Mouse (Mus musculus): Measurements from ENCODE around the gene Tspan11. TPM values are rescaled to one million over a fixed set of nuclear protein-coding genes. Genes with fewer than 3 reads are reported as not detected.

The Tspan11 gene
- polyA plus RNA-seq, 1 experiment from 2014 or later = 10.8 TPM

DNA sequence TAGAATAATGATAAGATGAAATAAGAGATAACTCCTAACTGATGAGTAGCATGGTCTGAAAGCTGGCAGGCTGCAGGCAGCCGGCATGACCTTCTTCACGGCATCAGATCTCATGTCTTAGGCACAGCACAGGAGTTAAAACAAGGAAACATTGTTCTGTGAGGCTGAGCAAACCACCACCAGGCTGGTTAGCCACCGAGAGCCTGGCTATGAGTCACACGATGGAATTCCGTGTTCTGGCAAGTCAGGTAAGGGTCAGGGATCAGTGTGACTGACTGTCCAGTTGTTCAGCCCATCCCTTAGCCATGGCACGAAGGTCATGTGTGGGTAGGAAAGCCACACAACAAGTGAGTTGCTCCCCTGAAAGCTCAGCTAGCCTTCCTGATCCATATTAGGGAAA lies 16.0 kb upstream of the Tspan11 start:
- no peak overlapping the region for H3K9ac ChIP-seq (ENCODE audit: low read length)
- 93% methylated on average over 6 of the region's 6 CpGs for WGBS
- DNase-seq (ENCODE audit: low spot score, missing footprints) (no peak), ATAC-seq (ENCODE audit: low FRiP score) (no peak)
- no peak overlapping the region for H3K4me3 ChIP-seq (ENCODE audit: low read depth, low read length)
- peaks cover 4% of the 10 kb centered on the region; the same call in 1 of the 2 replicates for H3K9me3 ChIP-seq (ENCODE audit: control insufficient read depth, low read length)
- H3K36me3 ChIP-seq (ENCODE audit: control insufficient read depth, insufficient read depth, low read length) = no peaks in the 10 kb centered on the region
- H3K27me3 ChIP-seq (ENCODE audit: control insufficient read depth, insufficient read depth, low read length) = no peaks in the 10 kb centered on the region
- H3K4me2 ChIP-seq = no peak overlapping the region
- no peak overlapping the region for H3K27ac ChIP-seq (ENCODE audit: low read depth, low read length)
- no peaks in the 10 kb centered on the region for H3K4me1 ChIP-seq (ENCODE audit: control insufficient read depth, insufficient read depth, low read length)

DNA sequence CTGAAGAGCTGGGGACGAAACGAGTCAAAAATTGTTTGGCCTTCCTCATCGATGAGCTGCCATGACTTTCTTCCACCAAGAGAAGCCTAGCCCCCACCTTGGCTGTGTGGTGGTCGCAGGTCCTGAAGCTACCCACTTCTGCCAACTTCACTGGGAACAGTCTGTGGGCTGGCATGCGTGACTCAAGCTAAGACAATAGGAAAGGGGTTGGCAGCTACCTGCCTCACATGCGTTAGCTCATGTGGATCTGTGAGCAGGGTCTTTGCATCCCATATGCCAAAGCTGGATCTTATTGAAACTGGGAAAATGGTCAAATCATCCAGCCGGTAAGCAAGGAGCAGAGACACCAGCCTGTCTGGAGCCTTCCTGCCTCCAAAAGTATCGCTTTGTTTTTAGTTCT lies 14.8 kb upstream of the Tspan11 start:
- DNase-seq (ENCODE audit: low spot score, missing footprints) = peak; percentile 54
- Histone ChIP-seq H3K9me3 (ENCODE audit: control insufficient read depth, low read length) (peaks cover 4% of the 10 kb centered on the region; the same call in 1 of the 2 replicates), H3K4me1 (ENCODE audit: control insufficient read depth, insufficient read depth, low read length) (no peaks in the 10 kb centered on the region), H3K4me3 (ENCODE audit: low read depth, low read length) (no peak overlapping the region), H3K4me2 (no peak overlapping the region), H3K9ac (ENCODE audit: low read length) (no peak overlapping the region), H3K27ac (ENCODE audit: low read depth, low read length) (no peak overlapping the region), H3K27me3 (ENCODE audit: control insufficient read depth, insufficient read depth, low read length) (no peaks in the 10 kb centered on the region), H3K36me3 (ENCODE audit: control insufficient read depth, insufficient read depth, low read length) (no peaks in the 10 kb centered on the region)
- WGBS = 90% methylated on average over 8 of the region's 8 CpGs
- ATAC-seq (ENCODE audit: low FRiP score) = no peak

DNA sequence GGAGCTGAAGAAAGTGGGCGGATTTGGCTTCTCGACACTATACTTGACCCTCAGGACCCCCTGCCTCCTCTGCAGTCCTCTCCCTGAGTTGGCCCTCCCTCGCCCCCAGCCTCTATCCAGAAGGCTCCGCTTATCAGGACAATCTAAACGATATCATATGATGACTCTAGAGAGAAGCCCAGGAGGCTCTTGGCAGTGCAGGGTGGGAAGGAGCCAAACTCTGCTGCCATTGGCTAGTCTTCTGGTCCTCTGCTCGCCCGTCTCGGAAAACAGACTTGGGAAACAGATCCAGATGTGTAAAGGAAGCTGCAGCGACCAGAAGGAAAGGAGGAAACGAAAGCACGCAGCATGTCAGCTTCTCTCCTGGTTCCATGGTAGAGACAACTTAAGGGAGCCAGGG lies 11.5 kb upstream of the Tspan11 start:
- 75% methylated on average over 11 of the region's 11 CpGs for WGBS
- DNase-seq (ENCODE audit: low spot score, missing footprints) (no peak), ATAC-seq (ENCODE audit: low FRiP score) (no peak)
- no peak overlapping the region for H3K9ac ChIP-seq (ENCODE audit: low read length)
- no peak overlapping the region for H3K27ac ChIP-seq (ENCODE audit: low read depth, low read length)
- H3K27me3 ChIP-seq (ENCODE audit: control insufficient read depth, insufficient read depth, low read length) = no peaks in the 10 kb centered on the region
- H3K9me3 ChIP-seq (ENCODE audit: control insufficient read depth, low read length) = peaks cover 9% of the 10 kb centered on the region
- H3K4me2 ChIP-seq = no peak overlapping the region
- no peak overlapping the region for H3K4me3 ChIP-seq (ENCODE audit: low read depth, low read length)
- no peaks in the 10 kb centered on the region for H3K4me1 ChIP-seq (ENCODE audit: control insufficient read depth, insufficient read depth, low read length)
- no peaks in the 10 kb centered on the region for H3K36me3 ChIP-seq (ENCODE audit: control insufficient read depth, insufficient read depth, low read length)

DNA sequence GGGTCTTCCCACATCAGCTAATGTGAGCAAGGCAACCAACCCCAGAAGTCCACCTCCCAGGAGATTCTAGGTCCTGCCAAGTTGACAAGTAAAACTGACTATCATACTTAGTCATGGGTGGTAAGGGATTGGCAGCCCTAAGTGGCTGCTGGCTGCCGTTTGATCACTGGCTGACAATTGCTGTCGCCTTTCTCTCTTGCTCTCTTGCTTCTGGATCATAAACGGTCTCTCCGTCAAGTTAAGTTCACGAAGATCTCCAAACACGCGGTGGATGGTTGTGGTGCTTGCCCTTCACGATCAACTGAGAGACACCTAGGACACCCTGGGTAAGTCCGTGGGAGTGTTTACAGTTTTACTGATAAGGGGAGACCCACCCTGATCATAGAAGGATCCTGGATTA lies 11.0 kb upstream of the Tspan11 start:
- Histone ChIP-seq H3K9ac (ENCODE audit: low read length) (no peak overlapping the region), H3K4me1 (ENCODE audit: control insufficient read depth, insufficient read depth, low read length) (no peaks in the 10 kb centered on the region), H3K27me3 (ENCODE audit: control insufficient read depth, insufficient read depth, low read length) (no peaks in the 10 kb centered on the region), H3K36me3 (ENCODE audit: control insufficient read depth, insufficient read depth, low read length) (no peaks in the 10 kb centered on the region), H3K9me3 (ENCODE audit: control insufficient read depth, low read length) (peaks cover 7% of the 10 kb centered on the region), H3K27ac (ENCODE audit: low read depth, low read length) (no peak overlapping the region), H3K4me2 (no peak overlapping the region), H3K4me3 (ENCODE audit: low read depth, low read length) (no peak overlapping the region)
- DNase-seq (ENCODE audit: low spot score, missing footprints) (peak; percentile 59), ATAC-seq (ENCODE audit: low FRiP score) (no peak)
- WGBS = 90% methylated on average over 9 of the region's 9 CpGs

DNA sequence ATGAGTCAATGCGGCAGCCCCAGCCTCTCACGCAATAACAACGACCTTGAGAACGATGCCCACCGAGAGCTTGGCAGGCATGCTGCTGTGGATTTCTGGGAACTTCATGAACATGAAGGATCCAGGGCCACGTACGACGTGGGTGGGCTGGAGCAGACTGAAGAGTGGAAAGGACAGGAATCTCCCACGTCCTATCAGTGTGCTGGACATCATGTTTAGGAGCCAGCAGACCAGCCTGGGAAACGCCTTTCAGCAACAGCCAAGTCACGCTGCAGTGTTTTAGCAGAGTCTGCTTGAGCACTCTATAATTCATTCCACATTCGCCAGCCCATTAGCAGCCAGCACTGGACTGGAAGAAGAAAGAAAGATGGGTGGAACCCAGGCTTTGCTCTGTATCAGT lies 10.4 kb upstream of the Tspan11 start:
- ATAC-seq (ENCODE audit: low FRiP score) (no peak), DNase-seq (ENCODE audit: low spot score, missing footprints) (peak; percentile 26)
- Histone ChIP-seq H3K9ac (ENCODE audit: low read length) (no peak overlapping the region), H3K27me3 (ENCODE audit: control insufficient read depth, insufficient read depth, low read length) (no peaks in the 10 kb centered on the region), H3K4me2 (no peak overlapping the region), H3K4me1 (ENCODE audit: control insufficient read depth, insufficient read depth, low read length) (no peaks in the 10 kb centered on the region), H3K9me3 (ENCODE audit: control insufficient read depth, low read length) (peaks cover 7% of the 10 kb centered on the region), H3K27ac (ENCODE audit: low read depth, low read length) (no peak overlapping the region), H3K4me3 (ENCODE audit: low read depth, low read length) (no peak overlapping the region), H3K36me3 (ENCODE audit: control insufficient read depth, insufficient read depth, low read length) (no peaks in the 10 kb centered on the region)
- WGBS = 90% methylated on average over 12 of the region's 12 CpGs

DNA sequence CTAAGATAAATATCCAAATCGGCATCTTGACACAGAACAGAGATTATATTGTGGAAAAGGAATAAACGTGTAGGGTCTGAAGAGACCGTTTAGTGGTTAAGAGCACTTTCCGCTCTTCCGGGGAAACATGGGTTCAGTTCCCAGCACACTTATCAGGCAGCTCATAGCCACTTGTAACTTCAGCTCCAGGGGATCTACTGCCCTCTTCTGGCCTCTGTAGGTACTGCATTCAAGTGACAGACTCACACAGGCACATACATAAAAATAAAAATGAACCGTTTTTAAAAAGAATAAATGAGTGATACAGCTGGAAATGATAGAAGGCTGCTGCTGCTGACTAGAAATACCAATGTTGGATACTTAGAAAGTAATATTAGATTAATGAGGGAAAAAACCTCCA lies 7.9 kb upstream of the Tspan11 start:
- Histone ChIP-seq H3K9ac (ENCODE audit: low read length) (no peak overlapping the region), H3K4me2 (no peak overlapping the region), H3K27me3 (ENCODE audit: control insufficient read depth, insufficient read depth, low read length) (no peaks in the 10 kb centered on the region), H3K4me1 (ENCODE audit: control insufficient read depth, insufficient read depth, low read length) (no peaks in the 10 kb centered on the region), H3K27ac (ENCODE audit: low read depth, low read length) (no peak overlapping the region), H3K4me3 (ENCODE audit: low read depth, low read length) (no peak overlapping the region), H3K36me3 (ENCODE audit: control insufficient read depth, insufficient read depth, low read length) (no peaks in the 10 kb centered on the region), H3K9me3 (ENCODE audit: control insufficient read depth, low read length) (peaks cover 7% of the 10 kb centered on the region)
- ATAC-seq (ENCODE audit: low FRiP score) (no peak), DNase-seq (ENCODE audit: low spot score, missing footprints) (peak; percentile 83)
- 90% methylated on average over 6 of the region's 6 CpGs for WGBS

DNA sequence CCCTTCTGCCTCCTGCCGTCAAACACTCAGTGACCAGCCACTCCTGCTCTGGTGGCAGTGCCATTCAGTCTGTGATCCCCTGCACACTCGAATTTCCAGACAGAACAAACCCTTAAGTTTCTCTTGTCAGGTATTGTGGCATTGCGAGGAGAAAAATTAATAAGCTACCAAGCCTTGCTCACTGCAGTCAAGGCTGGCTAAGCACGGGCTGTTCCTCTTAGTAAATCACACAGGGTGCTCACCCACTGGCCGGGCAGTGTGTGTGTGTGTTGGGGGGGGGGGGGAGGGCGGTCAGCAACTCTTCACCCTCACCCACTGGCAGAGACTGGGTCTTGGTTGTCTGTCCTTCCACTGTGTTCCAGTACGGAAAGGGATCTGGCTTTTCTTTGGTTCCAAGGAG lies 473 bp upstream of the Tspan11 start:
- Histone ChIP-seq H3K9me3 (ENCODE audit: control insufficient read depth, low read length) (no peaks in the 10 kb centered on the region; the same call in 1 of the 2 replicates), H3K36me3 (ENCODE audit: control insufficient read depth, insufficient read depth, low read length) (no peaks in the 10 kb centered on the region), H3K27ac (ENCODE audit: low read depth, low read length) (no peak overlapping the region), H3K4me3 (ENCODE audit: low read depth, low read length) (peak overlapping the region; percentile 41; the same call in 1 of the 2 replicates), H3K27me3 (ENCODE audit: control insufficient read depth, insufficient read depth, low read length) (0 out of 2 replicates have a peak, but pooled peaks cover 2% of the 10 kb centered on the region), H3K4me2 (peak overlapping the region; percentile 57), H3K9ac (ENCODE audit: low read length) (peak overlapping the region; percentile 67), H3K4me1 (ENCODE audit: control insufficient read depth, insufficient read depth, low read length) (peaks cover 12% of the 10 kb centered on the region)
- WGBS = 8% methylated on average over 6 of the region's 7 CpGs
- peak; percentile 86 for DNase-seq (ENCODE audit: low spot score, missing footprints)
- ATAC-seq (ENCODE audit: low FRiP score) = peak; percentile 34; the same call in 1 of the 2 replicates

DNA sequence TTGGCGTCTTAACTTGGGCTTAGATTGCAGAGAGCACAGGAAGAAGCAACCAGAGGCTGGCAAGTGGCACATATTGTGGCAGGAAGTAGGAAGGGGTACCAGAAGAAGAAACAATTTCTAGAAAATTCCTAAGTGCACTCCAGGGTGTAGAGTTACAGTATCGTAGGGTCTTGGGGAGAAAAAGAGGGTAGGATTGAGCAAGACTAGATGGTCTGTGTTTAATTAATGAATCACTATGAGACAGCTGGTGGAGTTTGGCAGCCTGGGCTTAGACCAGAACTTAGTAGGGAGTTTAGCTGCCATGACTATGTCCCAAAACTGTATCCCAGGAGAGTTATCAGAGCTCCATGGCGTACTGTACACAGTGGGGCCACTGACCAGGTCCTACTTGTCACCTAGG lies 1.2 kb downstream of the Tspan11 start:
- Histone ChIP-seq H3K4me1 (ENCODE audit: control insufficient read depth, insufficient read depth, low read length) (peaks cover 12% of the 10 kb centered on the region), H3K9ac (ENCODE audit: low read length) (peak overlapping the region; percentile 67), H3K27ac (ENCODE audit: low read depth, low read length) (no peak overlapping the region), H3K4me3 (ENCODE audit: low read depth, low read length) (peak overlapping the region; percentile 41), H3K4me2 (peak overlapping the region; percentile 57), H3K36me3 (ENCODE audit: control insufficient read depth, insufficient read depth, low read length) (no peaks in the 10 kb centered on the region), H3K27me3 (ENCODE audit: control insufficient read depth, insufficient read depth, low read length) (0 out of 2 replicates have a peak, but pooled peaks cover 2% of the 10 kb centered on the region), H3K9me3 (ENCODE audit: control insufficient read depth, low read length) (no peaks in the 10 kb centered on the region; the same call in 1 of the 2 replicates)
- no peak for DNase-seq (ENCODE audit: low spot score, missing footprints)
- no peak for ATAC-seq (ENCODE audit: low FRiP score)
- WGBS = 76% methylated on average over 3 of the region's 3 CpGs

DNA sequence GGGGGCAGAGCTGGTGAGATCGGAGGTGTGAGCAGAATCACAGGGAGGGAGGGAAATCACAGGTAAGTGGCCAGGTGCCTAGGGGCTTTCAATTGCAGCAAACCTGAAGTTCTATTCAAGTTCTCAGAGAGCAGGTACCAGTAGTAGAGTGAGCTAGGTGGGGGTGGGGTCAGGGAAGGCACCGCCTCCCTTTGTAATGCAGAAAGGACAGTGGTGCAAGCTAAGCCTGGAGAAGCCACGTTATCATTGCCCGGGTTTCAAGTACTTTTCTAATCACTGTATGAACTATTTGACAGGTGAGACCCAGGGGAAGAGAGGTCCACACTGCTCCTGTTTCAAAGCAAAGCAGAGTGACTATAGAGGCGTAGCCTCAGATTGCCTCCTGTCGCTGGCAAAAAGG lies 6.2 kb downstream of the Tspan11 start:
- Histone ChIP-seq H3K36me3 (ENCODE audit: control insufficient read depth, insufficient read depth, low read length) (no peaks in the 10 kb centered on the region), H3K4me3 (ENCODE audit: low read depth, low read length) (no peak overlapping the region), H3K27ac (ENCODE audit: low read depth, low read length) (no peak overlapping the region), H3K4me2 (no peak overlapping the region), H3K4me1 (ENCODE audit: control insufficient read depth, insufficient read depth, low read length) (peaks cover 2% of the 10 kb centered on the region; the same call in 1 of the 2 replicates), H3K27me3 (ENCODE audit: control insufficient read depth, insufficient read depth, low read length) (no peaks in the 10 kb centered on the region), H3K9ac (ENCODE audit: low read length) (no peak overlapping the region), H3K9me3 (ENCODE audit: control insufficient read depth, low read length) (no peaks in the 10 kb centered on the region)
- ATAC-seq (ENCODE audit: low FRiP score) (no peak), DNase-seq (ENCODE audit: low spot score, missing footprints) (no peak)
- WGBS = 36% methylated on average over 6 of the region's 6 CpGs
